Mouse (Mus musculus) thymus, postnatal 0 days (tissue): ENCODE measurements around the gene Nol4l. TPM values are rescaled to one million over a fixed set of nuclear protein-coding genes. Genes with fewer than 3 reads are reported as not detected.

ENCODE experiments used
- polyA plus RNA-seq: library from polyadenylated mRNA; unstranded; fragments of >200 nt; fragmentation: Nextera tagmentation; extraction: Ambion mirVana; gene quantifications from 2 replicates; pipeline ENCODE4 v1.2.1, GENCODE M21; 2015

The Nol4l gene
- polyA plus RNA-seq, 1 experiment from 2014 or later: 2.0 TPM

Other genes starting within 250 kb of the Nol4l start
- gene Kif3b, start 238.6 kb downstream of the Nol4l start, polyA plus RNA-seq: 6.5 and 7.3 TPM in 2 replicates
- 13.3 and 15.6 TPM in 2 replicates for gene Asxl1, start 184.1 kb downstream of the Nol4l start, polyA plus RNA-seq
- not detected in 2 replicates for gene 4930404H24Rik, start 37.2 kb downstream of the Nol4l start, polyA plus RNA-seq
- 88.5 and 89.0 TPM in 2 replicates for gene Commd7, start 102.8 kb upstream of the Nol4l start, polyA plus RNA-seq
- 17.9 and 19.3 TPM in 2 replicates for gene Dnmt3b, start 119.5 kb upstream of the Nol4l start, polyA plus RNA-seq
- gene Dnmt3c, start 166.7 kb upstream of the Nol4l start, polyA plus RNA-seq: not detected in 2 replicates
- 281 and 293 TPM in 2 replicates for gene Mapre1, start 211.3 kb upstream of the Nol4l start, polyA plus RNA-seq
- gene Efcab8, start 250.0 kb upstream of the Nol4l start, polyA plus RNA-seq: 0.57 and 0.85 TPM in 2 replicates